Mouse (Mus musculus) CH12.LX (cell line): ENCODE data around the gene Gle1. TPM values are rescaled to one million over a fixed set of nuclear protein-coding genes. Genes with fewer than 3 reads are reported as not detected.
A peak's percentile ranks its signal among the peaks of the same experiment; 100 is the strongest.

Experiments used
- DNase-seq: peaks from one replicate; pipeline ENCODE4 v3.0.0-alpha.2; 2013; ENCODE audit errors: extremely low read depth
- H3K27ac ChIP-seq: 2 replicates; pipeline ENCODE4 v1.5.1; 2012; ENCODE audit warnings: low read depth, mild to moderate bottlenecking, control low read depth, moderate library complexity; ENCODE audit not compliant: insufficient read depth
- H3K27me3 ChIP-seq: replicated peaks from 2 replicates; pipeline ENCODE3; 2012; ENCODE audit warnings: inconsistent platforms
- H3K36me3 ChIP-seq, 2 experiments: replicated peaks in 1 of 2; 2 replicates each; pipeline versions ENCODE3 to v1.6.1; 2012; ENCODE audit warnings: inconsistent platforms in 1 of 2, low read length in 1 of 2, mild to moderate bottlenecking in 1 of 2, mixed read lengths in 1 of 2, moderate library complexity in 1 of 2; ENCODE audit not compliant: control insufficient read depth in 1 of 2, insufficient read depth in 1 of 2
- H3K4me1 ChIP-seq, 2 experiments: 2 replicates each; pipeline ENCODE4 v1.6.1; 2012; ENCODE audit warnings: inconsistent platforms in 1 of 2, moderate library complexity in 1 of 2; ENCODE audit not compliant: insufficient read depth in 2 of 2, control insufficient read depth in 1 of 2
- H3K4me2 ChIP-seq: 2 replicates; pipeline ENCODE4 v1.6.1; 2012; ENCODE audit warnings: low read depth, mild to moderate bottlenecking, control low read depth; ENCODE audit not compliant: poor library complexity, insufficient read depth, severe bottlenecking
- H3K4me3 ChIP-seq, 3 experiments: fragments of 150-350 bp in 1 of 3; sonication (generic) in 1 of 3; replicated peaks in 1 of 3; 2 replicates each; pipeline versions ENCODE3 to v1.5.1; 2011 to 2012; ENCODE audit warnings: low read depth in 2 of 3, low read length in 2 of 3, mild to moderate bottlenecking in 2 of 3, moderate library complexity in 2 of 3, control low read depth in 1 of 3, improper control_type of control experiment in 1 of 3, inconsistent platforms in 1 of 3, mixed read lengths in 1 of 3; ENCODE audit not compliant: poor library complexity in 1 of 3
- H3K79me2 ChIP-seq: replicated peaks from 2 replicates; pipeline ENCODE4 v1.6.1; 2012; ENCODE audit warnings: mild to moderate bottlenecking, moderate library complexity; ENCODE audit not compliant: control insufficient read depth, poor library complexity, insufficient read depth, severe bottlenecking; ENCODE audit errors: extremely low read depth
- H3K9ac ChIP-seq: 2 replicates; pipeline ENCODE4 v1.6.1; 2012; ENCODE audit warnings: low read depth, mild to moderate bottlenecking, control low read depth, moderate library complexity; ENCODE audit not compliant: insufficient read depth
- H3K9me3 ChIP-seq: replicated peaks from 2 replicates; pipeline ENCODE3; 2012; ENCODE audit warnings: low read length, inconsistent platforms, mixed read lengths
- BHLHE40 ChIP-seq: IDR thresholded peaks from 2 replicates; pipeline ENCODE4 v1.6.1; 2011; ENCODE audit warnings: mild to moderate bottlenecking, low read depth, low read length, improper control_type of control experiment
- CHD1 ChIP-seq: IDR thresholded peaks from 2 replicates; pipeline ENCODE4 v1.6.1; 2012; ENCODE audit warnings: low read depth, low read length, improper control_type of control experiment, inconsistent platforms
- CHD2 ChIP-seq: IDR thresholded peaks from 2 replicates; pipeline ENCODE4 v1.6.1; 2011; ENCODE audit warnings: low read length, improper control_type of control experiment
- CTCF ChIP-seq, 2 experiments: IDR thresholded peaks in 1 of 2; conservative IDR thresholded peaks in 1 of 2; 2 replicates each; pipeline ENCODE4 v1.5.1; 2011 to 2012; ENCODE audit warnings: low read depth in 2 of 2, low read length in 2 of 2, improper control_type of control experiment in 1 of 2, inconsistent platforms in 1 of 2, mild to moderate bottlenecking in 1 of 2, moderate library complexity in 1 of 2
- E2F4 ChIP-seq: IDR thresholded peaks from 2 replicates; pipeline ENCODE4 v1.6.1; 2011; ENCODE audit warnings: low read depth, low read length, improper control_type of control experiment; ENCODE audit not compliant: insufficient replicate concordance
- ELF1 ChIP-seq: IDR thresholded peaks from 2 replicates; pipeline ENCODE4 v1.6.1; 2014; ENCODE audit warnings: low read depth, mild to moderate bottlenecking, inconsistent platforms, low read length, improper control_type of control experiment
- EP300 ChIP-seq: IDR thresholded peaks from 2 replicates; pipeline ENCODE4 v1.6.1; 2011; ENCODE audit warnings: low read length, improper control_type of control experiment
- ETS1 ChIP-seq: conservative IDR thresholded peaks from 2 replicates; pipeline ENCODE4 v1.6.1; 2012; ENCODE audit warnings: low read depth, mild to moderate bottlenecking, inconsistent platforms, low read length, improper control_type of control experiment, moderate library complexity
- GABPA ChIP-seq: IDR thresholded peaks from 2 replicates; pipeline ENCODE4 v1.6.1; 2012; ENCODE audit warnings: low read depth, low read length, improper control_type of control experiment, inconsistent platforms; ENCODE audit not compliant: insufficient replicate concordance
- HCFC1 ChIP-seq: IDR thresholded peaks from 2 replicates; pipeline ENCODE4 v1.6.1; 2012; ENCODE audit warnings: low read depth, mild to moderate bottlenecking, inconsistent platforms, low read length, improper control_type of control experiment
- IRF4 ChIP-seq: IDR thresholded peaks from 2 replicates; pipeline ENCODE4 v1.6.1; 2014; ENCODE audit warnings: low read depth, mild to moderate bottlenecking, inconsistent platforms, low read length, improper control_type of control experiment
- JUN ChIP-seq: IDR thresholded peaks from 2 replicates; pipeline ENCODE4 v1.6.1; 2011; ENCODE audit warnings: low read depth, mild to moderate bottlenecking, low read length, improper control_type of control experiment, moderate library complexity; ENCODE audit not compliant: insufficient read depth
- JUND ChIP-seq: conservative IDR thresholded peaks from 2 replicates; pipeline ENCODE4 v1.6.1; 2011; ENCODE audit warnings: low read depth, low read length, improper control_type of control experiment
- KAT2A ChIP-seq: IDR thresholded peaks from 2 replicates; pipeline ENCODE4 v1.6.1; 2012; ENCODE audit warnings: low read length, improper control_type of control experiment, inconsistent platforms; ENCODE audit not compliant: insufficient replicate concordance
- MAFK ChIP-seq: IDR thresholded peaks from 2 replicates; pipeline ENCODE4 v1.6.1; 2011; ENCODE audit warnings: low read length, improper control_type of control experiment; ENCODE audit not compliant: insufficient replicate concordance
- MAX ChIP-seq: IDR thresholded peaks from 2 replicates; pipeline ENCODE4 v1.6.1; 2011; ENCODE audit warnings: low read length, improper control_type of control experiment
- MAZ ChIP-seq: IDR thresholded peaks from 2 replicates; pipeline ENCODE4 v1.6.1; 2012; ENCODE audit warnings: low read depth, mild to moderate bottlenecking, inconsistent platforms, low read length, improper control_type of control experiment, moderate library complexity
- MEF2A ChIP-seq: IDR thresholded peaks from 2 replicates; pipeline ENCODE4 v1.6.1; 2014; ENCODE audit warnings: low read depth, mild to moderate bottlenecking, inconsistent platforms, low read length, improper control_type of control experiment, borderline replicate concordance
- MXI1 ChIP-seq: IDR thresholded peaks from 2 replicates; pipeline ENCODE4 v1.6.1; 2011; ENCODE audit warnings: mild to moderate bottlenecking, low read depth, low read length, improper control_type of control experiment
- MYC ChIP-seq: IDR thresholded peaks from 2 replicates; pipeline ENCODE4 v1.6.1; 2011; ENCODE audit warnings: low read depth, mild to moderate bottlenecking, improper control_type of control experiment, low read length
- NELFE ChIP-seq: IDR thresholded peaks from 2 replicates; pipeline ENCODE4 v1.6.1; 2011; ENCODE audit warnings: low read depth, low read length, improper control_type of control experiment
- NRF1 ChIP-seq: IDR thresholded peaks from 2 replicates; pipeline ENCODE4 v1.6.1; 2014; ENCODE audit warnings: low read depth, mild to moderate bottlenecking, inconsistent platforms, low read length, improper control_type of control experiment, moderate library complexity
- PAX5 ChIP-seq: IDR thresholded peaks from 2 replicates; pipeline ENCODE4 v1.6.1; 2012; ENCODE audit warnings: low read length, inconsistent platforms, mixed read lengths
- POLR2A ChIP-seq: IDR thresholded peaks from 2 replicates; pipeline ENCODE4 v1.6.1; 2011; ENCODE audit warnings: low read depth, mild to moderate bottlenecking, improper control_type of control experiment, low read length
- POLR2AphosphoS2 ChIP-seq: IDR thresholded peaks from 2 replicates; pipeline ENCODE4 v1.6.1; 2011; ENCODE audit warnings: low read depth, low read length, improper control_type of control experiment
- RAD21 ChIP-seq: IDR thresholded peaks from 2 replicates; pipeline ENCODE4 v1.6.1; 2011; ENCODE audit warnings: low read depth, mild to moderate bottlenecking, low read length, improper control_type of control experiment, moderate library complexity
- RCOR1 ChIP-seq: conservative IDR thresholded peaks from 2 replicates; pipeline ENCODE4 v1.6.1; 2012; ENCODE audit warnings: low read depth, mild to moderate bottlenecking, inconsistent platforms, low read length, improper control_type of control experiment
- SIN3A ChIP-seq: IDR thresholded peaks from 2 replicates; pipeline ENCODE4 v1.6.1; 2012; ENCODE audit warnings: low read length, improper control_type of control experiment, inconsistent platforms
- SMC3 ChIP-seq: IDR thresholded peaks from 2 replicates; pipeline ENCODE4 v1.6.1; 2011; ENCODE audit warnings: low read depth, low read length, improper control_type of control experiment
- TBP ChIP-seq: conservative IDR thresholded peaks from 2 replicates; pipeline ENCODE4 v1.6.1; 2011; ENCODE audit warnings: low read depth, low read length, improper control_type of control experiment
- TCF12 ChIP-seq: IDR thresholded peaks from 2 replicates; pipeline ENCODE4 v1.6.1; 2014; ENCODE audit warnings: low read depth, mild to moderate bottlenecking, inconsistent platforms, low read length, improper control_type of control experiment
- UBTF ChIP-seq: IDR thresholded peaks from 2 replicates; pipeline ENCODE4 v1.6.1; 2012; ENCODE audit warnings: low read depth, mild to moderate bottlenecking, inconsistent platforms, low read length, improper control_type of control experiment, moderate library complexity
- USF1 ChIP-seq: IDR thresholded peaks from 2 replicates; pipeline ENCODE4 v1.6.1; 2014; ENCODE audit warnings: low read depth, mild to moderate bottlenecking, inconsistent platforms, low read length, improper control_type of control experiment
- USF2 ChIP-seq: conservative IDR thresholded peaks from 2 replicates; pipeline ENCODE4 v1.6.1; 2011; ENCODE audit warnings: low read depth, low read length, improper control_type of control experiment
- ZC3H11A ChIP-seq: IDR thresholded peaks from 2 replicates; pipeline ENCODE4 v1.6.1; 2012; ENCODE audit warnings: low read depth, mild to moderate bottlenecking, inconsistent platforms, low read length, improper control_type of control experiment
- ZKSCAN1 ChIP-seq: IDR thresholded peaks from 2 replicates; pipeline ENCODE4 v1.6.1; 2012; ENCODE audit warnings: low read depth, inconsistent platforms, low read length, improper control_type of control experiment, borderline replicate concordance
- ZMIZ1 ChIP-seq: IDR thresholded peaks from 2 replicates; pipeline ENCODE4 v1.6.1; 2012; ENCODE audit warnings: low read depth, mild to moderate bottlenecking, inconsistent platforms, low read length, improper control_type of control experiment
- ZNF384 ChIP-seq: IDR thresholded peaks from 2 replicates; pipeline ENCODE4 v1.6.1; 2012; ENCODE audit warnings: low read depth, low read length, improper control_type of control experiment, inconsistent platforms
- dilution Hi-C: fragments of 300-500 bp; cut with MboI; formaldehyde crosslinking; loops from 2 replicates; pipeline ENCODE4 v1.14.3; 2020; ENCODE audit warnings: low sequenced_read_pairs; ENCODE audit not compliant: extremely low pct_unique_long_range_greater_than_20kb, extremely low pct_ligation_motif_present
- in situ Hi-C: fragments of 300-500 bp; cut with MboI; formaldehyde crosslinking; loops from 3 replicates; pipeline ENCODE4 v1.14.3; 2019; ENCODE audit warnings: low sequenced_read_pairs, low pct_ligation_motif_present, low pct_unique_long_range_greater_than_20kb, mixed read lengths
- polyA plus RNA-seq: library from polyadenylated mRNA; unstranded; fragments of >175 nt; gene quantifications from 2 replicates; pipeline ENCODE4 v1.2.1, GENCODE M21; 2012; ENCODE audit warnings: low read depth; ENCODE audit not compliant: insufficient read length
- total RNA-seq, 2 experiments: library from RNA; depleted of rRNA; stranded (reverse); fragments of 300-350 nt in 1 of 2; fragments of >200 nt in 1 of 2; gene quantifications; 2 replicates each; pipeline ENCODE4 v1.2.3; 2012 to 2014

Gle1 gene
- total RNA-seq (2012; rRNA removed) = 38.0 and 39.7 TPM in 2 replicates
- 32.0 and 36.5 TPM in 2 replicates for total RNA-seq (2014; rRNA removed)
- polyA plus RNA-seq = 54.1 and 60.1 TPM in 2 replicates

- H3K27ac ChIP-seq = no peak within 1 kb of the TSS
- H3K79me2 ChIP-seq = peaks cover 4% of the 10 kb centered on the region; the same call in 1 of the 2 replicates
- no peaks in the 10 kb centered on the region for H3K9me3 ChIP-seq
- no peaks in the 10 kb centered on the region for H3K27me3 ChIP-seq
- H3K36me3 ChIP-seq = peaks cover 30 to 45% of the 10 kb centered on the region in 2 experiments
- H3K4me3 ChIP-seq = peak within 1 kb of the TSS; percentile 88 to 97 (median 92)
- H3K4me2 ChIP-seq = peak within 1 kb of the TSS; percentile 59
- peak within 1 kb of the TSS; percentile 50 for H3K9ac ChIP-seq
- peak; percentile 93 for DNase-seq
- in situ Hi-C loops (no loop called here), dilution Hi-C loops (no loop called here)
- TF ChIP-seq EP300 = no peak
- peak; percentile 100 for TF ChIP-seq SIN3A
- TF ChIP-seq MYC = peak; percentile 26; the same call in 1 of the 2 replicates
- TF ChIP-seq UBTF = no peak
- no peak for TF ChIP-seq RAD21
- TF ChIP-seq ETS1 = 0 out of 2 replicates have a peak, but pooled peaks have one; percentile 5
- 0 out of 2 replicates have a peak, but pooled peaks have one; percentile 48 for TF ChIP-seq MAZ
- peak; percentile 99 for TF ChIP-seq ELF1
- TF ChIP-seq USF1 = no peak
- TF ChIP-seq ZC3H11A = no peak
- TF ChIP-seq CHD1 = no peak
- peak; percentile 87 for TF ChIP-seq MAX
- TF ChIP-seq JUN = no peak
- TF ChIP-seq CHD2 = peak; percentile 81
- peak; percentile 61; the same call in 1 of the 2 replicates for TF ChIP-seq IRF4
- peak; percentile 86 for TF ChIP-seq NELFE
- peak; percentile 90; the same call in 1 of the 2 replicates for TF ChIP-seq KAT2A
- peak in 1 of 2 experiments; percentile 69; a peak in 2 of 4 replicates for TF ChIP-seq CTCF (conservative IDR thresholded peaks at IDR 0.05 in 1 of 2, IDR thresholded peaks at IDR 0.05 in 1 of 2; ENCODE audit: low read depth in 2 of 2, low read length in 2 of 2)
- no peak; the same call in 1 of the 2 replicates for TF ChIP-seq GABPA
- 0 out of 2 replicates have a peak, but pooled peaks have one; percentile 25 for TF ChIP-seq ZNF384
- TF ChIP-seq TBP = peak; percentile 66; the same call in 1 of the 2 replicates
- TF ChIP-seq JUND = no peak
- TF ChIP-seq MAFK = no peak
- peak; percentile 73 for TF ChIP-seq POLR2AphosphoS2
- no peak for TF ChIP-seq PAX5
- TF ChIP-seq BHLHE40 = no peak
- no peak for TF ChIP-seq USF2
- peak; percentile 48; the same call in 1 of the 2 replicates for TF ChIP-seq MEF2A
- 0 out of 2 replicates have a peak, but pooled peaks have one; percentile 22 for TF ChIP-seq RCOR1
- TF ChIP-seq TCF12 = peak; percentile 87
- peak; percentile 100 for TF ChIP-seq MXI1
- peak; percentile 54 for TF ChIP-seq NRF1
- TF ChIP-seq ZMIZ1 = peak; percentile 75; the same call in 1 of the 2 replicates
- TF ChIP-seq HCFC1 = peak; percentile 97
- TF ChIP-seq ZKSCAN1 = no peak
- TF ChIP-seq E2F4 = 0 out of 2 replicates have a peak, but pooled peaks have one; percentile 45
- TF ChIP-seq POLR2A = peak; percentile 89
- peak; percentile 17; the same call in 1 of the 2 replicates for TF ChIP-seq SMC3
- H3K4me1 ChIP-seq = peaks cover 2 to 12% of the 10 kb centered on the region in 2 experiments; a peak in 2 of 4 replicates
Measured at GRCm38 (mm10) chr2:29934906-29935599, at the start of gene Gle1. Gene Gle1, plus strand, starts transcription at chr2:29935426.
